Mouse (Mus musculus): ENCODE results near the gene Wdr38. TPM values are rescaled to one million over a fixed set of nuclear protein-coding genes. Genes with fewer than 3 reads are reported as not detected.

Wdr38 gene
- total RNA-seq, 2 experiments from 2014 or later = 0.71 to 0.79 TPM

- no peak for DNase-seq (ENCODE audit: low spot score in 2 of 2)
Measured at GRCm38 (mm10) chr2:39040215-39040614, 42.9 kb downstream of the Wdr38 start.

GRCm38 (mm10) chr2:39048515-39048914, 51.2 kb downstream of the Wdr38 start:
- DNase-seq (ENCODE audit: low spot score in 2 of 2) = no peak

Other genes with a start within 250 kb of the Wdr38 start
- 1 to 10 TPM; 7.2 to 8.5 TPM for gene Nr6a1, start 69.8 kb upstream of the Wdr38 start, total RNA-seq (2021)
- gene Olfml2a, start 65.5 kb upstream of the Wdr38 start, total RNA-seq (2021) = 1 to 10 TPM; 1.2 to 1.3 TPM
- gene Arpc5l, start 7.9 kb downstream of the Wdr38 start, total RNA-seq (2021) = 10 to 100 TPM; 91.3 to 96.4 TPM
- gene Rpl35, start 8.1 kb downstream of the Wdr38 start, total RNA-seq (2021) = 100 to 1,000 TPM; 283 to 295 TPM
- gene Golga1, start 68.1 kb downstream of the Wdr38 start, total RNA-seq (2021) = 10 to 100 TPM; 31.4 to 34.5 TPM
- 10 to 100 TPM; 48.2 to 50.0 TPM for gene Scai, start 193.3 kb downstream of the Wdr38 start, total RNA-seq (2021)
- gene Ppp6c, start 229.0 kb downstream of the Wdr38 start, total RNA-seq (2021) = 10 to 100 TPM; 67.7 to 68.4 TPM